Mouse (Mus musculus): ENCODE results near the gene Plod1.

DNA sequence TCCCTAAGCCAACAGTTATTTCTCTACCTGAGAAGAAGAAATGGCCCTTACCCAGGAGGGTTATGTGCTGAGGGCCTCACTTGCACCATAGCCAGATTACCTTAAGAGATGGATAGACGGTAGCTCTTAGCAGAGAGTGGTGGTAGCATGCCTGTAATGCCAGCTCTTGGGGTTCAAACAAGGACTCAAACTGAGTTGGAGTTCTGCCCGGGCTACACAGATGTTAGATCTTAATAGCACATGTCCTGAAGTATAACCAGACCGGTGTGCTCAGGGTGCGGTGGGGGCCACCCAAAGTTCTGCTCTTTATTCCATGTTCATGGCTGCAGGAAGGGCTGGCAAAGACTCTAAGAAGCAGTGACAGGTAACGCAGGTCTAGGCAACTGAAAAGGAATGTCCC, 27.1 kb downstream of the Plod1 start:
- no peak for TF ChIP-seq POLR2A (IDR thresholded peaks at IDR 0.05; ENCODE audit: borderline replicate concordance, extremely low read depth, low read depth, low read length)
- no peak for TF ChIP-seq CTCF (IDR thresholded peaks at IDR 0.05; ENCODE audit: insufficient read depth, low read length)
